Mouse (Mus musculus) spleen, adult 18-20 months (tissue): ENCODE measurements around the gene Klhdc9.

Experiments
- DNase-seq, 2 experiments: peaks; one replicate each; pipeline ENCODE4 v3.0.0; 2022; ENCODE audit warnings: mixed read lengths in 2 of 2

Klhdc9 gene

GRCm38 (mm10) chr1:171360656-171361055 lies at the start of gene Klhdc9:
TSS of gene Klhdc9 (minus strand) at chr1:171360798.
- peak; percentile 70 to 71 for DNase-seq

DNA sequence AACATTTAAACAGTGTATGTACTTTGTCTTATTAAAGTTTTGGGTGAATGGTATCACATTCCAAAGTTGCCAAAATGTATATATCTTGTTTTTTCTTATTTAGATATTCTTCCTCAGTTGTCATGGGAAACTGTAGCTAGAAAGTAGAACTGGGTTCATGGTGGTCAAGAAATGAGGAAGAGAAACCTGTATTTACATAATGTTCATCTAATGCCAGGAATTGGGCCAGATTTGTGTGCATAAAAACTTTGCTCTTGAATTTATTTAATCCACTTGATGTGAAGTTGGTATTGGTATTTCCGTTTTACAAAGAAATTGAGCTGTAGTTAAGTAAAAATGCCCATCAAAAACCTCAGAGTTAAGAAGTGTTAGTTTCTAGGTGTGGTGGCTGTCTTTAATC lies 49.6 kb upstream of the Klhdc9 start:
- no peak for DNase-seq

DNA sequence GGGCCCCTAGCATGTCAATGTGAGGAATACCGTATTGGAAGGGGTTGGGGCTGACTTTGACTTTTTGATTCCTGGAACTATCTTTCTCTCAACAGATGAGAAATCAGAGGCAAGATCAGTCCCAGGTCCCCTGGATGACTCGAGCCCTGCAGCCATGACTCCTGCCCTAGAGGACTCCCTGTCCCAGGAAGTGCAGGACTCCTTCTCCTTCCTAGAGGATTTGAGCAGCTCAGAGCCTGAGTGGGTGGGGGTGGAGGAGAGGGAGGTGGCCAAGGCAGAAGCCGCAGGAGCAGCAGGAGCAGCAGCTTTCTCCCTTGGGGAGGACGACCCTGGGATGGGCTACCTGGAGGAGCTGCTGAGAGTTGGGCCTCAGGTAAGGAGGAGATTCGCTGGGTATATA lies 46.7 kb upstream of the Klhdc9 start:
- DNase-seq = no peak

- DNase-seq = no peak
These were observed 42.4 kb upstream of the Klhdc9 start for GRCm38 (mm10) chr1:171402991-171403390.

DNA sequence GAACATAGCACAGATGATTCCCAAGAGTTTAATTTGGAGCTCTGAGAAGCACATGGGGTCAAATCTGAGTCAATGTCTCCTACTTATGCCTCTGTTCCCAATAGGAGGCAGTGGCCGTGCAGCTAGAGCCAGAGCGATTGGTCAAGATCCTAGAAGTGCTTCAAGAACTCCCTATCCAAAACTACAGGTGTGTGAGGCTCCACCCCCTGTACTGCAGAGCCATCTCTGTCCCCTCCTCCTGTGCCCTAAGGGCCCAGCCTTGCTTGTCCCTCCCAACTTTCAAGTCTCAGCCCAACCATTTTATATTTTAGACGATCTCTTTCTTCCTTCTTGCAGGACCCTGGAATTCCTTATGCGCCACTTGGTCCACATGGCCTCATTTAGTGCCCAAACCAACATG lies 41.2 kb upstream of the Klhdc9 start:
- DNase-seq = no peak

DNA sequence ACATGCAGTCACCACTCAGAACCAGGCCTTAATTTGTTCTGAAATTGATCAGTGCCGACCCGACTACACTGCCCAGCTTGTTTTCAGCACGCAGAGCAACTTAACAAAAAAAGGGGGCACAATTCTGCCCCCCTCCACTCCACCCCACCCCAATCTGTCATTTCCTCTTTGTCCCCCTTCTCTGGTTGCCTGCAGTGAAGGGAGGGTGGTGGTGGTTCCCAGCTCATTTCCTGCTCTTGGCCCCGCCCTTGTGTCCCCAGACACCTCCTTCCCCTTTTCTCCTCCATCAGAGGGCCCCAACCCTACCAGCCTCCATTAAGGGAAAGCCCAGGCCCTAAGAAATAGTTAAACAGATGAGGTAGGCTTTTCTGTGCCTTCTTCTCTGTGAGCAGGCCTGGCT lies 29.5 kb upstream of the Klhdc9 start:
- peak; percentile 73 to 78 for DNase-seq

- peak; percentile 80 to 89 for DNase-seq
These were observed 27.9 kb upstream of the Klhdc9 start, which contains the start of gene Arhgap30 for GRCm38 (mm10) chr1:171388376-171389102. TSS of gene Arhgap30 (plus strand) at chr1:171388954.

GRCm38 (mm10) chr1:171387099-171387498 lies 26.5 kb upstream of the Klhdc9 start:
- DNase-seq = peak; percentile 19 to 38

DNA sequence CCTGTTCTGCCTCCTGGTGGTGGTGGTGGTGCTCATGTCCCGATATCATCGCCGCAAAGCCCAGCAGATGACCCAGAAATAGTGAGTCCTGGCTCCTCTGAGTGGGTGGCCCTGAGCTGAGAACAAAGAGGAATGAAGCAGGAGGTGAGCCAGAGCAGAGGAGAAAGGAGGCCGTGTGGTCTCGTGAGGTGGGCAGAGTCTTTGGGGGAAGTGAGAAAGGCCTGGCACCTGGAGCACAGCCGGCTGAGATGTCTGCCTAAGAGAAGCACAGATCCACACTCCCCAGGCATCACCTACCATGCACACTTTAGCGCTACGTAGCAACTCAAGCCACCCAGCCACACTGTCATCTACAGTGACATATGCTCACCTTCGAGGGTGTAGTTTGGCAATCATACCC lies 24.6 kb upstream of the Klhdc9 start:
- no peak for DNase-seq

DNA sequence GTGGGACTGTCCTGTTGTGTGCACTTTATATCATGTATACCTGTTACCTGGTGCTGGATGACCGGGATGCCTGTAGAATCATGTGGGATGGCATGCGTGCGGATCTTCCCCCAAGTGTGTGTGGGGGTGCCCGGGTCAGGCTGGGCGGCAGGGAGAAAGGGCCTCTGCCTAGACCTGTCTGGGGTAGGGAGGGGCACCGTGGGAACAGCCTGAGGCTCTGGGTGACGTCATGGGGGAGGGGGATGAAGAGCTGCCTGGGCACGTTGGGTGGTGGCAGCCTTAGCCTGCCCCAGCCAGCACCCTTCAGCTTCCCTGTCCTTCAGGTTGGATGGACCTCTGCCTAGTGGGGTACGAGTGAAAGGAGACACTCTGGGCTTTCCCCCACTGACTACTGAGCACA lies 23.8 kb upstream of the Klhdc9 start:
- no peak for DNase-seq

DNA sequence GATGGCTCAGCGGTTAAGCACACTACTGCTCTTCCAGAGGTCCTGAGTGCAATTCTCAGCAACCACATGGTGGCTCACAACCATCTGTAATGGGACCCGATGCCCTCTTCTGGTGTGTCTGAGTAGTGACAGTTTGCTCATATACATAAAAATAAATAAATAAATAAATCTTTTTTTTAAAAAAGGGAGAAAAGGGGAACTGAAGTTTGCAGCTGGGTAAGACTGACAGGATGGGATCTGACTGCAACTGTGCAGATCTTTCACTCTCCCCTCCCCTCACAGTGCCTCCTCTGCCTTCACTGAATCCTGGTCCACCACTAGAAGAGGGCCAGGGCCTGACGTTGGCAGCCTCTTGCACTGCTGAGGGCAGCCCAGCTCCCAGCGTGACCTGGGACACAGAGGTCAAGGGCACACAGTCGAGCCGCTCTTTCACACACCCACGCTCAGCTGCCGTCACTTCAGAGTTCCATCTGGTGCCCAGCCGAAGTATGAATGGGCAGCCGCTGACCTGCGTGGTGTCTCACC lies 21.6 kb upstream of the Klhdc9 start:
- DNase-seq = no peak

GRCm38 (mm10) chr1:171379935-171380599 lies 19.5 kb upstream of the Klhdc9 start:
- DNase-seq = peak; percentile 65 to 83

- DNase-seq = no peak
These were observed 17.7 kb upstream of the Klhdc9 start for GRCm38 (mm10) chr1:171378298-171378697.

GRCm38 (mm10) chr1:171375646-171376097 lies 15.1 kb upstream of the Klhdc9 start:
- DNase-seq = no peak

- DNase-seq = no peak
These were observed 13.3 kb upstream of the Klhdc9 start for GRCm38 (mm10) chr1:171373946-171374345.

DNA sequence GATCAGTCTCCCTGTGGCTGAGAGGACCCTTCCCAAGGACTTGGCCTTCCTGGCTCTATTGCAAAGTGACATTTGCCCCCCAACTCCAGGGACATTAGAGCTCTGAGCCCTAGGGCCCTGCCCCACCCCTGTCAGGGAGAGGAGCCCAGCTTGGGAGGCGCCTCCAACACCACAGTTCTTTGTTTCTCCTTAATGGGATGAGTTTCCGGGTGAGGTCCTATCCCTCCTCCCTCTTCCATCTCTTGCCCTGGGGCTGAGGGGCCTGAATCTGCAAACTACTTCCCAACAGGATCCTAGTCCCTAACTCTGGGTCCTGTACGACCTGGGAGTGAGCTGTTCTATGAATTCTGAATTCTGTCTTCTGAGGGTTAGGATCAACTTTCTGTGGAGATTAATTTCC lies 12.3 kb upstream of the Klhdc9 start:
- DNase-seq = no peak

- no peak for DNase-seq
These were observed 9.4 kb upstream of the Klhdc9 start, which contains the start of gene Nectin4 for GRCm38 (mm10) chr1:171369845-171370556. TSS of gene Nectin4 (plus strand) at chr1:171370099.

DNA sequence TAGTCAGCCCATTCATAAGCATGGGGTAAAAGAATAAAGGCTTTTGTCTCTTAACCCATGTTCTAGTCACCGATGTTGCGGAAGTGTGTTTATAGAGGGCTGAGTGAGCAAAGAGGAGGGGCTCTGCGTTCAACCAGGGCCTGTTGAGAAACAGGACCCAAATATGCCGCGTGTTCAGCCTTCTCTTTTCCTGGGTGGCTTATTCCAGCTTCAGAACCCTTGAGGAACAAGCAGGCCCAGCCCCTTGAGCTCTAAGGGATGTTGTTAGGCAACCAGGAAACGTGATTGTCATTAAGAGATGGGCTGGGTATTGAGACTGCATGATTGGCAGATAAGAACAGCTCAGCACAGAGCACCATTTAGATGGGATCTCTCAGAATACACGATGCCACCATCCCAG lies 5.3 kb upstream of the Klhdc9 start:
- no peak for DNase-seq

- peak; percentile 38 to 66 for DNase-seq
These were observed 807 bp upstream of the Klhdc9 start for GRCm38 (mm10) chr1:171361106-171362103.

DNA sequence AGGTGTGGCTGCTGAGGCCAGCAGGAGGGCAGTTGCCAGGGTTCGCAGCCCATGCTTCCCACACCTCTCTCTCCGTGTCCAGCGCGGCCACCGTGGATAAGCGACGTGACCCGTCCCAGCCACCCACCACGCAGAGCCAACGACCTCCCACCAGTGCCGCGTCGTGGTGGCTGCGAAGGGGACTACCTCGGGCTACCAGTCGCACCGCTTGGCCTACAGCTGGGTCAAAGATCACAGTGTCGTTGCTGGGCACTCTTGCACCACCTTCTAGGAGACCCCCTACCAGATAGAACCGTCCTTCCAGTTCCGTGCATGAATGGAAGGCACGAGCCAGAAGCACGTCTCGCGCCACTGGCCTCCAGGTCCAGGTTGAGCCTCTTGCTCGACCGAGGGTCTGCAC lies 345 bp downstream of the Klhdc9 start:
- DNase-seq = no peak

DNA sequence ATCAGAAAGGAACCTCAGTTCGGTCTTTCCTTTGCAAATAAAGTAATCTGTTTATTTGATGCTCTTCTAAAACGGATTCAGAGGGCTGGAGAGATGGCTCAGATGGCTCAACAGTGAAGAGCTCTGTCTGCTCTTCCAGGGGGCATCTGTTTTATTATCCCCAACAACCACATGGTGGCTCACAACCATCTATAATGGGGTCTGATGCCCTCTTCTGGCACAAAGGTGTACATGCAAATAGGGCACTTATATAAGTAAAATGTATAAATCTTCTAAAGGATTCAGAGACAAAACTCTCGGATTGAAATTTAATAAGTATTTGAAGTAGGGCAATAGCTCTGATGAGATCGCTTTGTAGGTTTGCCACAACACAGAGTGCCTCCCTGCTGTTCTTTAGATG lies 2.2 kb downstream of the Klhdc9 start:
- no peak for DNase-seq

GRCm38 (mm10) chr1:171356814-171357213 lies 3.8 kb downstream of the Klhdc9 start:
- no peak for DNase-seq
